Mouse (Mus musculus): ENCODE measurements at regions not wholly inside any gene's neighbourhood (a gene's known extent, or its start where the extent isn't known, plus 50 kb on each side); places are given as distances from the start of the nearest gene placed in this dataset.

- TF ChIP-seq CTCF (conservative IDR thresholded peaks at IDR 0.05; ENCODE audit: low read length) (no peak), NANOG (IDR thresholded peaks at IDR 0.05; ENCODE audit: borderline replicate concordance, low read length) (no peak), POU5F1 (IDR thresholded peaks at IDR 0.05; ENCODE audit: borderline replicate concordance, low read length) (no peak)
Observed at GRCm38 (mm10) chr11:12857358-12858199, 392.8 kb upstream of the Cobl start.
